Mouse (Mus musculus) cerebellum, adult 11-12 months (tissue): ENCODE measurements around the gene Lrif1.
A peak's percentile ranks its signal among the peaks of the same experiment; 100 is the strongest.
"Not testable (repeated sequence)": the region's sequence is repeated elsewhere in the genome, so short reads cannot be mapped to it uniquely, and the experiment has no call there.

Experiments used
- DNase-seq: peaks from one replicate; pipeline ENCODE4 v3.0.0; 2022

Lrif1 gene

GRCm38 (mm10) chr3:106684830-106685229 is at the start of gene Lrif1:
TSS of gene Lrif1 (plus strand) at chr3:106684987.
- DNase-seq: peak; percentile 82

GRCm38 (mm10) chr3:106672811-106673210 is 12.0 kb upstream of the Lrif1 start:
- not testable (repeated sequence) for DNase-seq

GRCm38 (mm10) chr3:106685381-106685780 is 594 bp downstream of the Lrif1 start:
- no peak for DNase-seq

- peak; percentile 99 for DNase-seq
Measured at GRCm38 (mm10) chr3:106721397-106722027, 36.7 kb downstream of the Lrif1 start.

- peak; percentile 90 for DNase-seq
Measured at GRCm38 (mm10) chr3:106722028-106722945, 37.5 kb downstream of the Lrif1 start.

GRCm38 (mm10) chr3:106755898-106756297 is 71.1 kb downstream of the Lrif1 start:
- DNase-seq: no peak

GRCm38 (mm10) chr3:106771834-106772233 is 87.0 kb downstream of the Lrif1 start:
- no peak for DNase-seq

- DNase-seq: no peak
Measured at GRCm38 (mm10) chr3:106785130-106785529, 100.3 kb downstream of the Lrif1 start.
